Mouse (Mus musculus): ENCODE measurements around the gene Nol10.

DNA sequence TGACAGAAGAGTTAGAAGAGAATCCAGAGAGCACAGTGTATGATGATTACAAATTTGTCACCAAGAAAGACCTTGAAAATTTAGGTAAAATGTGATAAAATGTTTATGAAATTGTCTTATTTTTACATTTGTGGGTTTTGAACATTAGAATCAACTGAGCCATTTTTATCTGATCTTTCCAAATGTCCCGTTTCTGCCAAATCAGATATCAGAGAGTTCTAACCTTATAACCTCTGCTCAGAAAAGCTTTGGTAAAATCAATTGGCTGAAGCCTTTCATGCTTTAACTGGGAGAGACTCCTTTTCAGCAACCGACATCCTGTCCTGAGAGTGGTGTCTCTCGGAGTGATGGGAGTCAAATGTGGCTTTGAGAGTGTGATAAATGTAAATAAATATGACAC lies 53.9 kb downstream of the Nol10 start:
- no peak for TF ChIP-seq CTCF (IDR thresholded peaks at IDR 0.05; ENCODE audit: borderline replicate concordance, extremely low read depth, insufficient read depth, insufficient read length)
- no peak for TF ChIP-seq POLR2A (IDR thresholded peaks at IDR 0.05; ENCODE audit: borderline replicate concordance, extremely low read depth, insufficient read depth, insufficient read length, poor library complexity, severe bottlenecking)
